Mouse (Mus musculus) skeletal muscle tissue, postnatal 0 days (tissue): Measurements from ENCODE around the gene Coq6. TPM values are rescaled to one million over a fixed set of nuclear protein-coding genes. Genes with fewer than 3 reads are reported as not detected.

Source experiments
- polyA plus RNA-seq: library from polyadenylated mRNA; unstranded; fragments of >200 nt; fragmentation: Nextera tagmentation; extraction: Ambion mirVana; gene quantifications from 2 replicates; pipeline ENCODE4 v1.2.1, GENCODE M21; 2015

The Coq6 gene
- polyA plus RNA-seq, result 44.9 and 45.2 TPM in 2 replicates

GRCm38 (mm10) chr12:84361555-84362489 lies at the start of gene Coq6, which contains the start of gene Fam161b:
Gene Coq6 (plus strand): TSS chr12:84361657.
Gene Fam161b (minus strand): TSS chr12:84361833.

GRCm38 (mm10) chr12:84316721-84317621 lies 44.5 kb upstream of the Coq6 start, which contains the start of gene Zfp410:
Gene Zfp410 (plus strand): TSS chr12:84316852.

DNA sequence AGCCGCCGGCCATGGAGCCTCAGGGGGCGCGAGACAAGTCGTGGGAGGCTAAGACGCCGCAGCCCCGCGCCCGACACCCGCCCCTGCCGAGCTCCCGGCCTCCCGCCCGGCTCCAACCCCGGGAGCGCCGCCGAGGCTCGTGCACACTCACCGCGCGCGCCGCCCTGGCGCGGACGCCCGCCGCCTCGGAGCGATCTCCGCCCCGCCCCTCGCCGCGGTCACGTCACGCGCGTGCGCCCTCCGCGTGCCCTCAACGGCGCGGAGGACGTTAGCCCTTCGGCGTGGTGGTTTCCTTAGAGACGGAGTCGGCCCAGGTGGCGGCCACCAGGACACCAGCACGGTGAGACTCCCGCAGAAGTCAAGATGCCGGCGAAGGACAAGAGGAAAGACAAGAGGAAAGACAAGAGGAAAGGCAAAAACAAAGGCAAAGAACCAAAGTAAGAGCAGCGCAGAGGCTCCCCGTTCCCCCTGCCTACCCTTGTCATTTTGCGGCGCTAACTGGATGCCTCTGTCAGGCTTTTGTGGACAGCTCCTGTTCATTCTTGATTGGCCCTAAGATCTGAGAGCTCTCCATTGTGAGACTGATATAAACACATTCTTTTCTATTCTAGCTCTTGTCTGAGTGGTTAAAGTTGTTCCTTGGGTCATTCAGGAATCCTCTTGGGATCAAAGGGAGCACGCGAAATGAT lies 47.5 kb downstream of the Coq6 start, which contains the start of the genes Entpd5 and Bbof1:
TSS of gene Entpd5 (minus strand) at position 211 of the 689 bp plus-strand sequence.
TSS of gene Bbof1 (plus strand) at position 253 of the 689 bp plus-strand sequence.

DNA sequence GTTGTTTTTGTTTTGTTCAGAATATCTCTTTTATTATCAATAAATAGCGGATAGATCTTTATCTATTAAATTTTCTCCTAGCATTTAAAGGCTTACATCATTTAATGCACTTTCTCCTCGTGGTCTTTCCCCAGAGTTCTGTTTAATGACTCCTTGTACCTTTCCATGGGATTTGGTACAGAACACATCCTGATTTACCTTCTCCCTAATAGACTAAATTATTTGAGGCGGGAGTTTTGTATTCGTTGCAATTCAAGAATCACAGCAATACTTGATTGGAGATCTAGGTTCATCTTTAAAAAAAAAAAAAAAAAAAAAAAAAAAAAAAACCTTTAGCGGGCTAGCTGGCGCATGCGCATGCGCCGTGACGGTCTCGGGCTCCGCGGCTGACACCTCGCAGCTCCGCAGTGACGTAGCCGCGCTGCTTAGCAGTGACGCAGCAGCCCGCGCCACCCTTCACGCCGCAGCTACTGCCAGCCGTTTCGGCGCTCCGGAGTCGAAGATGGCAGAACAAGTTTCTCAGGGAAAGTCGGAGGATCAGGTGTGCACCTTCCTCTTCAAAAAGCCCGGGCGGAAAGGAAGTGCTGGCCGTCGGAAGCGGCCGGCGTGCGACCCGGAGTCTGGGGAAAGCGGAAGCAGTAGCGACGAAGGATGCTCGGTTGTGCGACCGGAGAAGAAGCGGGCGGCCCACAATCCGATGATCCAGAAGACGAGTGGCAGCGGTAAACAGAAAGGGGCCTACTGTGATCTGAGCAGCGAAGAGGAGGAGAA lies 55.6 kb downstream of the Coq6 start, which contains the start of gene Rnf113a2:
TSS of gene Rnf113a2 (plus strand) at position 363 of the 771 bp plus-strand sequence.

Other genes starting within 250 kb of the Coq6 start
- 2.4 and 3.0 TPM in 2 replicates for gene Dnal1, start 247.3 kb upstream of the Coq6 start, polyA plus RNA-seq
- 0.23 and 0.26 TPM in 2 replicates for gene Pnma1, start 213.2 kb upstream of the Coq6 start, polyA plus RNA-seq
- 4.9 and 5.7 TPM in 2 replicates for gene Elmsan1, start 142.8 kb upstream of the Coq6 start, polyA plus RNA-seq
- gene Ptgr2, start 76.4 kb upstream of the Coq6 start, polyA plus RNA-seq, result 64.0 and 72.2 TPM in 2 replicates
- gene Zfp410, start 44.8 kb upstream of the Coq6 start, polyA plus RNA-seq, result 31.5 and 33.8 TPM in 2 replicates
- gene Fam161b, start 176 bp downstream of the Coq6 start, polyA plus RNA-seq, result 0.46 and 0.90 TPM in 2 replicates
- gene Entpd5, start 47.4 kb downstream of the Coq6 start, polyA plus RNA-seq, result 5.3 and 6.6 TPM in 2 replicates
- gene Bbof1, start 47.4 kb downstream of the Coq6 start, polyA plus RNA-seq, result 0.54 and 0.71 TPM in 2 replicates
- gene Rnf113a2, start 55.5 kb downstream of the Coq6 start, polyA plus RNA-seq, result 15.7 and 17.7 TPM in 2 replicates
- gene Aldh6a1, start 89.3 kb downstream of the Coq6 start, polyA plus RNA-seq, result 36.8 and 77.0 TPM in 2 replicates
- 7.3 and 8.9 TPM in 2 replicates for gene Lin52, start 89.8 kb downstream of the Coq6 start, polyA plus RNA-seq
- gene Vsx2, start 208.1 kb downstream of the Coq6 start, polyA plus RNA-seq, result not detected in 2 replicates